Mouse (Mus musculus) testis, adult 2 months (tissue): ENCODE results near the gene Arhgef17. TPM values are rescaled to one million over a fixed set of nuclear protein-coding genes. Genes with fewer than 3 reads are reported as not detected.

Source experiments
- H3K27ac ChIP-seq: fragments of 200-500 bp; 2 replicates; pipeline ENCODE4 v1.5.1; 2012; ENCODE audit warnings: low read depth, low read length; ENCODE audit not compliant: control insufficient read depth, insufficient read depth
- H3K27me3 ChIP-seq: fragments of 200-500 bp; 2 replicates; pipeline ENCODE4 v1.6.1; 2012; ENCODE audit warnings: mild to moderate bottlenecking, low read length, moderate library complexity; ENCODE audit not compliant: control insufficient read depth, insufficient read depth
- H3K36me3 ChIP-seq: fragments of 200-500 bp; 2 replicates; pipeline ENCODE4 v1.6.1; 2012; ENCODE audit warnings: mild to moderate bottlenecking, low read length; ENCODE audit not compliant: control insufficient read depth, insufficient read depth
- H3K4me1 ChIP-seq: fragments of 200-500 bp; 2 replicates; pipeline ENCODE4 v1.6.1; 2012; ENCODE audit warnings: low read length; ENCODE audit not compliant: control insufficient read depth, insufficient read depth
- H3K4me3 ChIP-seq: fragments of 200-500 bp; 2 replicates; pipeline ENCODE4 v1.5.1; 2012; ENCODE audit warnings: low read depth, mild to moderate bottlenecking, low read length, moderate library complexity, mixed read lengths; ENCODE audit not compliant: control insufficient read depth
- CTCF ChIP-seq: fragments of 200-500 bp; IDR thresholded peaks from 2 replicates; pipeline ENCODE4 v1.5.1; 2012; ENCODE audit warnings: low read depth, mild to moderate bottlenecking, inconsistent platforms, low read length, moderate library complexity; ENCODE audit not compliant: control insufficient read depth, insufficient read depth, insufficient replicate concordance
- POLR2A ChIP-seq: fragments of 200-500 bp; IDR thresholded peaks from 2 replicates; pipeline ENCODE4 v1.6.1; 2012; ENCODE audit warnings: low read depth, mild to moderate bottlenecking, inconsistent platforms, low read length, moderate library complexity; ENCODE audit not compliant: control insufficient read depth
- polyA plus RNA-seq: library from polyadenylated mRNA; depleted of rRNA; stranded (reverse); fragments of >200 nt; gene quantifications from 2 replicates; pipeline ENCODE4 v1.2.3, GENCODE M21; 2012

Arhgef17 gene
- polyA plus RNA-seq, 1 experiment = 2.8 TPM

- H3K27ac ChIP-seq = no peak overlapping the region
- TF ChIP-seq POLR2A (no peak), CTCF (no peak)
- peaks cover 7% of the 10 kb centered on the region for H3K4me1 ChIP-seq
- H3K4me3 ChIP-seq = no peak overlapping the region; the same call in 1 of the 2 replicates
- no peaks in the 10 kb centered on the region for H3K27me3 ChIP-seq
- no peaks in the 10 kb centered on the region for H3K36me3 ChIP-seq
These were observed 2.1 kb downstream of the Arhgef17 start for GRCm38 (mm10) chr7:100929639-100930303.

DNA sequence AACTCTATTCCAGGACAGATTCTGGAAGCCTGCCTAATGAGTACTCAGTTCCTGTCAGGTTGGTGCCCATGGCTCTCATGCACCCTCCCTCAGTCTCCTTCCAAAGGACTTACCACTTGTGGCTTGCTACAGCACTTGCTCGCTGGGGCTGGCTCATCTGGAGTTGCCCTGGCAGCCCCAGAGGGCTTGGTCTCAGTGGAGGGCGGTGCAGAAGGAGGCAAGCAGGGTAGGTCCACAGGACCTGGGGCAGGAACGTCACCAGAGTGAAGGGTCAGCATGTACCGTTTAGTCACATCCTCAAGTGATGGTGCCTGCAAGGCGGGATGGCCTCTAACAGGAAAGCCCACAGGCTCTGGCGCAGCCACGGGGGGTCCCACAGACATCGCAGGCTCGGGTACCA, 3.5 kb downstream of the Arhgef17 start:
- H3K27ac ChIP-seq = no peak overlapping the region
- no peaks in the 10 kb centered on the region for H3K36me3 ChIP-seq
- no peaks in the 10 kb centered on the region for H3K27me3 ChIP-seq
- TF ChIP-seq POLR2A (no peak), CTCF (no peak)
- peaks cover 7% of the 10 kb centered on the region for H3K4me1 ChIP-seq
- H3K4me3 ChIP-seq = no peak overlapping the region; the same call in 1 of the 2 replicates

DNA sequence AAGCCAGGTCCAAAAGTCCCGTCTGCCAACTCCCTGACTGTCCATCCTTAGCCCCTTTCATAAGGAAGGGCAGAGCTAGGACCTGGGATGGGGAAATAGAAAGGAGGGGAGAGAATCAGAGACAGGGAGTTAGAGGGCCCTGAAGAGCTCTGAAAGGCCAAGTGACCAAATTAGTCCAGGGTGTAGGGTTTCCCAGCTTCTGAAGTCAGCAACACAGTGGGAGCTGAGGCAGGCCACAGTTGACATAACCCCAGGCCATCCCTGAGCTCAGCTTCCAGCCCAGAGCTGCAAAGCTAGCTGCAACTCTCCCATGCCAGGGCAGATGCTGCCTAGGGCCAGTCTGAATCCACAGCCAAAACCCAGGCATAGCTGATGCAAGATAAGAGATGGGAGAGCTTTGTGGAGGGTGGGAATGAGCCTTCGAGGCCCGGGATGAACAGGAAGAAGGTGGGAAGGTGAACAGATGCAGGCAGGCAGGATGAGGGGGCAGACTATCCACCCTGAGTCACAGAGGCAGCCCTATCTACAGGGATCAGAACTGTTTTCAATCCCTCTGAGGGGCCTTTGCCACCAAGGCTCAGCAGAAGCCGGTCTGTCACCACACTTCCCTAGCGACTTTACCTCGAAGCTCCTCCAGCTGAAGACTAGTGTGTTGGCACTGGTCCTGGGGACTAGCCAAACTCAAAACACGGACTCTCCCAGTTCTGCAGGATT, 4.5 kb downstream of the Arhgef17 start:
- TF ChIP-seq POLR2A (no peak), CTCF (no peak)
- peak overlapping the region; percentile 9; the same call in 1 of the 2 replicates for H3K4me3 ChIP-seq
- H3K27ac ChIP-seq = no peak overlapping the region
- H3K27me3 ChIP-seq = no peaks in the 10 kb centered on the region
- H3K4me1 ChIP-seq = peaks cover 7% of the 10 kb centered on the region
- no peaks in the 10 kb centered on the region for H3K36me3 ChIP-seq

- H3K27ac ChIP-seq = peak overlapping the region; percentile 45; the same call in 1 of the 2 replicates
- H3K36me3 ChIP-seq = no peaks in the 10 kb centered on the region
- no peak for TF ChIP-seq POLR2A
- no peak for TF ChIP-seq CTCF
- peaks cover 6% of the 10 kb centered on the region for H3K4me1 ChIP-seq
- no peaks in the 10 kb centered on the region for H3K27me3 ChIP-seq
- no peak overlapping the region for H3K4me3 ChIP-seq
These were observed 5.5 kb downstream of the Arhgef17 start for GRCm38 (mm10) chr7:100926311-100926923.

DNA sequence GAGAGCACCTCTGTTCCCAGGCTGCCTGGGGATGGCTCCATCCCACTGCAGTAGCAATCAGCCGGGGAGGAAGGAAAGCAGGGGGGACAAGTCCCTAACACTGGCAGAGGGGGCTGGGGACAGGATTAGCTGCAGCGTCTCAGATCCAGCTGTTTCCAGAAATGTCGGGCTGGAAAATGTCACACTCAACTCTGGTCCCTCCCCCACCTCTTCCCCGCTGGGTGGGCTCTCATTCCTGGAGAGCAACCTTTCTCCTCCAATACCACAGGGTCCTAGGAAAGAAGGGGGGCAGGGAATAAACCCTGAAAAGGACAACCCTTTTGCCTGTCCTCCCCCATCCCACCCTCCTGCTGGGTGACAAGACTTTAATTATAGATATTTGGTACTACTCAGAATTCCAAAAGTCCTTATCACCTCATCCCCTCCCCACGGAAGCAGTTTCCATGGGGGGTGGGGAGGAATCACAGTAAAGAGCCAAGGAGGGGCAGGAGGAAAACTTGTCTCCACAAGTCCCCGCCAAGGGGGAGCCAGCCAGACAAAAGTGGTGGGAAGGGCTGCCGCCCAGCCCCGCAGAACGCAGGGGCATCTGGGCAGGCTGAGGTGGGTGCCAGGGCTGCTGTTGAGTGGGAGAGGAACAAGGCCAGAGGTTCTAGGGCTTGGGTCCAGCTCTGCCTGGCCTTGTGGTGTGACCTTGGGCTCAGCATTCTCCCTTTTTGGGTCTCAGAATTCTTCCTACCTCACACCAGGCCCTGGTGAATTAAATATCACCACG, 7.0 kb downstream of the Arhgef17 start:
- Histone ChIP-seq H3K4me1 (peaks cover under 1% of the 10 kb centered on the region; the same call in 1 of the 2 replicates), H3K36me3 (no peaks in the 10 kb centered on the region), H3K27ac (peak overlapping the region; percentile 33; the same call in 1 of the 2 replicates), H3K4me3 (no peak overlapping the region), H3K27me3 (no peaks in the 10 kb centered on the region)
- TF ChIP-seq POLR2A (no peak), CTCF (no peak)

DNA sequence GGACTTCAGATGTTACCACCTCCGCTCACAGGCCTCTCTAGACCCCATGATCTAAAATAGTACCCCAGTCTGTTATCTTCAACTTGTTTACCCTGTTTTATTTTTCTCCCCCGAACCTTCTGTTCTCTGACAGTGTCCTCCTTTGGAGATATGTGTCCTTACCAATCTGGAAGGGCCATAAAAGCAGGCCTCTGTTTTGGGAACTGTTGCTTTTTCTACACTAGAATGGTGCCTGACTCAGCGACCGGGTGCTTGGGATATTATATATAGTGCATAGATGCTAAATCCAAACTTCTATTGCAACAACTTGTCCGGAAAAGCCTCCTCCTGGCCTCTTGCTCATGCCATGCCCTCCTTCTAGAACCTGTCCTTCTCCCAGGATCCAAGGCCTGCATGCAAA, 7.7 kb downstream of the Arhgef17 start:
- Histone ChIP-seq H3K4me3 (no peak overlapping the region), H3K4me1 (peaks cover 3% of the 10 kb centered on the region; the same call in 1 of the 2 replicates), H3K27me3 (no peaks in the 10 kb centered on the region), H3K36me3 (no peaks in the 10 kb centered on the region), H3K27ac (no peak overlapping the region)
- no peak for TF ChIP-seq CTCF
- no peak for TF ChIP-seq POLR2A
